Mouse (Mus musculus) brain, embryonic 14.5 days (tissue): ENCODE data around the gene Dynlt1f.
"Not testable (repeated sequence)": the region's sequence is repeated elsewhere in the genome, so short reads cannot be mapped to it uniquely, and the experiment has no call there.

ENCODE experiments used
- CTCF ChIP-seq: fragments of 200-500 bp; IDR thresholded peaks from 2 replicates; pipeline ENCODE4 v1.5.1; 2012; ENCODE audit warnings: inconsistent platforms, mild to moderate bottlenecking, moderate library complexity, borderline replicate concordance; ENCODE audit not compliant: insufficient read depth, insufficient read length; ENCODE audit errors: extremely low read depth
- POLR2A ChIP-seq: fragments of 200-500 bp; IDR thresholded peaks from 2 replicates; pipeline ENCODE4 v1.6.1; 2012; ENCODE audit warnings: mild to moderate bottlenecking, inconsistent platforms, borderline replicate concordance; ENCODE audit not compliant: poor library complexity, insufficient read depth, insufficient read length, severe bottlenecking; ENCODE audit errors: extremely low read depth

GRCm38 (mm10) chr17:6644673-6645072 lies 11.0 kb downstream of the Dynlt1f start:
- TF ChIP-seq CTCF, POLR2A: not testable (repeated sequence)
